Mouse (Mus musculus) retina, postnatal 1 day (tissue): ENCODE measurements around the gene Zfp689.
A peak's percentile ranks its signal among the peaks of the same experiment; 100 is the strongest.
"Not testable (repeated sequence)": the region's sequence is repeated elsewhere in the genome, so short reads cannot be mapped to it uniquely, and the experiment has no call there.

Experiments used
- DNase-seq: peaks from one replicate; pipeline ENCODE4 v3.0.0-alpha.2; 2012

Gene Zfp689

DNA sequence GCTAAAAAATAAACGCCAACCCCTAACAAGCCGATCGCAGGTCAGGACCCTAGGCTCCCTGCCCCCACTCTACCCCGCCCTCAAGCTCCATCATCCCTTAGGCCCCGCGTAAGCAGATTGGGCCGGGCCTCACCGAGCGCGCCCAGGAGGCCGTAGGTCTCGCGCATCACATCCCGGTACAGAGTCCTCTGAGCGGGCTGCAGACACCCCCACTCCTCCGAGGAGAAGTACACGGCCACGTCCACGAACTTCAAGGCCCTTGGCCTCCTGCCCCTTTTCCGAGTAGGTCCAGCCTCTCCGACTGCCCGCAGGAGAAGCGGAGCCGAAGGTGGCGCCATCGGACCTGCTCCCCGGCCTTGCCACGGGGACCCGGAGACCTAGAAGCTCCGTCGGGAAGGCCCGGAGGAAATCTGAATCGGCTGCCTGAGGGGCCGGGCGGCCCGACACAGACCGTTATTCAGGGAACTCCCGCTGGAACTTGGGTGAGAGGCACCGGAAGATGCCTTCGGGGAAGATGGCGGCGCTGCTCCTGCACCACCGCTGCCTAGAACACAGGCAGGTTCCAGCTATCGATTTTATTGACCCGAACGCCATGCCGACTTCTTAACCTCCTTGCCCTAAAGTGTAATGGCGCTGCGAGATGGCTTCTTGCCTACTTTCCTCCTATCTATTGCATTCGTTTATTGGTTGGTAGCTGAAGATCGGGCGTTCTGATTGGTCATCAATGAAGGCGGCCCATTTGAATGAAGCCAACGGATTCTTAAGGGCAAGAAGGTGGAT lies at the start of gene Zfp689:
Gene Zfp689 (minus strand): TSS at position 638 of the 780 bp plus-strand sequence.
- DNase-seq, result peak; percentile 99

DNA sequence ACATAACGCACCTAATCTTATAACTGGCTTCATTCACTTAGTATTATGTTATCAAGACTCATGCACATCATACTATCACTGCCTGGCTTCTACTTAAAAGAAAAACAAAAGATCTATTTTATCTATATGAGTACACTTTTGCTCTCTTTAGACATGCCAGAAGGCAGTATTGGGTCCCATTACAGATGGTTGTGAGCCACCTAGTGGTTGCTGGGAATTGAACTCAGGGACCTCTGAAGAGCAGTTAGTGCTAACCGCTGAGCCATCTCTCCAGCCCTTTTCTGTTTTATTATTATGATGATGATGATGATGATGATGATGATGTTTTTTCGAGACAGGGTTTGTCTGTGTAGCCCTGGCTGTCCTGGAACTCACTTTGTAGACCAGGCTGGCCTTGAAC lies 49.4 kb upstream of the Zfp689 start:
- DNase-seq, result peak; percentile 59

DNA sequence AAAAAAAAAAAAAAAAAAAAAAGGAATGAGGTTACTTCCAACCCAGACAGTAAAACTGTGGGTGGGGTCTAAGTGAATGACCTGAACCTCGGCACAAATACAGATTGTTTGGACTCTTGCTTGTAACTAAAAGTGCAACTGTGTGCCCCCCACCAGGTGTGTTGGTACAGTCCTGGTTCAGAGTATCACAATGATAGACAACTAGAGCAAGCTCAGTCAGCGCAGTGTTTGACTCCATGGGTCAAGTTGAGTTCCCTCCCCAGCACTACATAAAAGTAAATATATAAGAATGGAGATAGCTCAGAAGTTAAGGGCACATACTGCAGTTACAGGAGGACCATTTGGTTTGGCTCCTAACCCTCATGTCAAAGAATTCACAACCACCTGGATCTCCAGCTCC lies 48.4 kb upstream of the Zfp689 start:
- no peak for DNase-seq

DNA sequence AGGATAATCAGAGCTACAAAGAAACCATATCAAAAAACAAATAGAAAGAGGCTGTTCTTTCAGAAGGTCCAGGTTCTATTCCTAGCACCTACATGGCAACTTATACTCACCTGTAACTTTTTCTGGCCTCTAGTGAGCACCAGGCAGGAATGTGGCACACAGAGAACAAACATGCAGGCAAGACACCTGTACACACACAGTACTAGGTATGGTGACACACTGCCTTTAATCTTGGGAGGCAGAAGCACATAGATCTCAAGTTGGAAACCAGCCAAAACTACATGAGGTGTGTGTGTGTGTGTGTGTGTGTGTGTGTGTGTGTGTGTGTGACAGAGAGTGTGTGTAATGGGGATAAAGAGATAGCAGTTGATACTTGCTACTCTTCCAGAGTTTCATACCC lies 45.7 kb upstream of the Zfp689 start:
- no peak for DNase-seq

DNA sequence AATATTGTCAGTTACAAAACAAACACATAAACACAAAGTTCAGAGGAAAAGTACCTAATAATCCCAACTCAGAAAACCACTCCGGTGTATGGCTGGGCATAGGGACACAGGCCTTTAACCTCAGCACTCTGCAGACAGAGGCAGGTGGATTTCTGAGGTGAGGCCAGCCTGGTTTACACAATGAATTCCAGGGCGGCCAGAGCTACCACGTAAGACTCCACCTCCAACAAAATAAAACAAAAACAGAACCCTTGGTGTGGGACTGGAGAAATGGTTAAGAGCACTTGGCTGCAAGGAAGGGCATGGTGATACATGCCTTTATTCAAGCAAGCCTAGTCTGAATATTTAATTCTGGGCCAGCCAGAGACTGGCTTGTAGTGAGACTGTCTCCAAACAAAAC lies 42.9 kb upstream of the Zfp689 start:
- DNase-seq, result no peak

DNA sequence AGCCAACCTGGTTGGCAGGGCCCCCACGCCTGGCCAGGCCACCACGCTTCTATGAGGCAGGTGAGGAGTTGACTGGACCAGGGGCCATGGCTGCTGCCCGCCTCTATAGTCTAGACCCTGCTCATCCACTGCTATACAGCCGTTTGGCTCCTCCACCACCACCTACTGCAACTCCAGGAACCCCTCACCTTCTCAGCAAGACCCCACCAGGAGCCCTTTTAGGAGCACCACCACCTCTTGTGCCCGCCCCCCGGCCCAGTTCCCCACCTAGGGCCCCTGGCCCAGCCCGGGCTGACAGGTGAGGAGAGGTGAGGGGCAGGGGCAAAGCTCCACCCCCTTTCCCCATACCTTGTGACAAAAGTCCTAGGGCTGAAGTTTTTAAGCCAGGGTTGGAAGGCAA lies 41.0 kb upstream of the Zfp689 start:
- no peak for DNase-seq

DNA sequence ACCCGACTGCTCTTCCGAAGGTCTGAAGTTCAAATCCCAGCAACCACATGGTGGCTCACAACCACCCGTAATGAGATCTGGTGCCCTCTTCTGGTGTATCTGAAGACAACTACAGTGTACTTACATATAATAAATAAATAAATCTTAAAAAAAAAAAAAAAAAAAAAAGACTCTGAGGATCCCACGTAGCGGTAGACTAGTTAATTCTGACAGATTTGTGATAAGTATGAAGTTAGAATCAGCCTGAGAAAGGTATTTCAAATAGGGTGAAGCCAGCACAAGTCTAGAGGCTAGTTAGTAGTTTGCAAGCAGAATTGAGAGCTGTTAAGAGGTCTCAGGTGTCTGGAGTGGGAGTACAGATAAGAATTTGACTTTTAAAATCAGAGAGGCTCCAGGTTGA lies 39.4 kb upstream of the Zfp689 start:
- DNase-seq, result not testable (repeated sequence)

DNA sequence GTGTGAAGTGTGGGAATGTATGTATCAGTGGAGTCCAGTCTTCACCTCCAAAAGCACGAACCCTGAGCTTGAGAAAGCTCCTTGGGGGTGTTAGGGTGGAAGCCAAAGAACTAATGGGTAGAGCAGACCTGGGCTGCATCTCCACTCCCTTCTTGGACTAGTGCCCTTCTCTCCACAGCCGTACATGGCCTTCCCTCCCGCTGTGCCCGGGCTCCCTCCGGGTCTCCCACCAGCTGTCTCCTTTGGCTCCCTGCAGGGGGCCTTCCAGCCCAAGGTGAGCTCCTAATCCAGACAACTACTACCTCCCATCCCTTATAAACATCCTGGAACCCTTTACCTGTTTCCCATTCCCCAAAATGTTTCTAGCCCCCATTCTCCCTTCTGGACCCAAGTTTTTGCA lies 36.5 kb upstream of the Zfp689 start:
- DNase-seq, result no peak

DNA sequence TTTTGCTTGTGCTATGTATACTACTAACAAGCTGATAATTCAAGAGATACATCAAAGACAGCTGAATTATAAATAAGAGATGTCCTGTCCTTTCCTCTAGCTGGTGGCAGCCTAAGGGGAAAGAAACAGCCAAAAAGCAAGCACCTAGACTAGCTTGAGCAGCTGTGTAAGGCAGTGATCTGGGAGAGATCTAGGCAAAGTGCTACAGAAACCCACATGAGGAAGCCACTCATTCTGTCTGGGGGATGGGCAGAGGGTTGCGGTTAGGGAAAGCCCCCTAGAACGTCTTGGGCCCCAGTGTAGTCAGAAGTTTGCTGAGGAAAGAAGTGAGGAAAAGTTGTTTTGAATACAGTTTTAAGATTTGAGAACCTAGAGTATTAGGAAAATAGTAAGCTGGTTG lies 31.4 kb upstream of the Zfp689 start:
- no peak for DNase-seq

DNA sequence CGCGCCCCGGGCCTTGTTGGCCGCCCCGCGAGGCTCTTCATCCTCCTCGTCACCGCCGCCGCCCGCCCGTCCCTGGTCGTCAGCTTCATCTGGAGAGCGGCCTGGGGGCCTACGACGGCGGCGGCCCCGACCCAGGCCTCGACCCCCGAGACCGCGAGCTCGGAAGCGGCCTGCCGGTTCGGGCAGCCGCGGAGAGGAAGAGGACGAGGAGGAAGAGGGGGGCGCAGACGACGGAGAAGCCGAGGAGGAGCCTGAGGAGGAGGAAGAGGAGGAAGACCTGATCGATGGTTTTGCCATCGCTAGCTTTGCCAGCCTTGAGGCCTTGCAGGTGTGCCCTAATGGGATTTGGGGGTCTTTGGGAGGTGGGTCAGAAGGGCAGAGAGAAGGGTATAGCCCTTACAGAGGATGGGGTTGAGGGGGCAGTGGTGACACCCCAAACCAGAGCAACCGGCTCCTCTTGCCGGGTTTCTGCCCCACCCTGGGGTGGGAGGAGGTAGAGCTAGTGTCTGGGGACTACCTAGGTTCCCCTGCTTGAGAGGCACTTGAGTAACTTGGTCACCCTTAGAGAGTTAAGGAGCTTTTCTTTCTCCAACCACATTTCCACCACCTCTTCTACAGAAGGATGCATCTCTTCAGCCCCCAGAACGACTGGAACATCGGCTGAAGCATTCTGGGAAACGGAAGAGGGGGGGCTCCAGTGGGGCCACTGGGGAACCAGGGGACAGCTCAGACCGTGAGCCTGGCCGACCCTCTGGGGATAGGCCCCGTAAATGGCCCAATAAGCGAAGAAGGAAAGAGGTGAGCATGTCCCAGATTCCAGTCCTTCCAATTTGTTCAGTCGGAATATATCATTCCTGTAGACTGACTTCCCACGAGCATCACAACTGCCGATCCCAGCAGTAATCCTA lies 30.6 kb upstream of the Zfp689 start:
- peak; percentile 19 for DNase-seq

DNA sequence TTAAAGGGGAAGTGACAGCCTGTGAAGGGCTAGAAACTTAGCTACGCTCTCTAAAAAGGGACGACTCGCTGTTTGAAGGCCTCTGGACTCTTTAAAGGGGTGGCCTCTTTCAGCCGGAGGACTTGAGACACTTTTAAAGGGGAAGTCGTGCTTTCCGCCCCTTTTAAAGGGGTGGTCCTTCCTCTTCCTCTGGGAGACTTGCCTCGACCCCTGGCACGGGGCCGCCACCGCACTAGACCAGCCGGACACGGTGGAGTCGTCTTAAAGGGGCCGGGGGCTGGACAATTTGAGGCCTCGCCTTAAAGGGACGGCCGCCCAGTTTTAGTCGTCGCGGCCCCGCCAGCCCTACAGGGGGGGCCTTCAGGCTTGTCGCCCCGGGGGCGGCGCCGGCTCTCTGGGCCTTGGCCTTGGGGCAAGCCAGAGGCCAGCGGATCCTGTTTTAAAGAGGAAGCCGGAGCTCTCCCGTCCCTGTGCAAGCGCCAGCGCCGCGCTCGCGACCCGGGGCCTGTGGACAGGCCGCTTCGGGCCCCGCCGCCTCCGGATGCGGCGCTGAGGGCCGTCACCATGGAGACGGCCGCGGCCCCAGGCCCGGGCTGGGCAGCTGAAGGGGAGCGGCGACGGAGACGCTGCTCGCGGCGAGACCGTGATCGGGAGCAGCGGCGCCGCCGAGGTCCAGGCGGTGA lies 29.8 kb upstream of the Zfp689 start, which contains the start of gene Fbrs:
Gene Fbrs (plus strand): TSS at position 565 of the 683 bp plus-strand sequence.
- DNase-seq, result peak; percentile 99

DNA sequence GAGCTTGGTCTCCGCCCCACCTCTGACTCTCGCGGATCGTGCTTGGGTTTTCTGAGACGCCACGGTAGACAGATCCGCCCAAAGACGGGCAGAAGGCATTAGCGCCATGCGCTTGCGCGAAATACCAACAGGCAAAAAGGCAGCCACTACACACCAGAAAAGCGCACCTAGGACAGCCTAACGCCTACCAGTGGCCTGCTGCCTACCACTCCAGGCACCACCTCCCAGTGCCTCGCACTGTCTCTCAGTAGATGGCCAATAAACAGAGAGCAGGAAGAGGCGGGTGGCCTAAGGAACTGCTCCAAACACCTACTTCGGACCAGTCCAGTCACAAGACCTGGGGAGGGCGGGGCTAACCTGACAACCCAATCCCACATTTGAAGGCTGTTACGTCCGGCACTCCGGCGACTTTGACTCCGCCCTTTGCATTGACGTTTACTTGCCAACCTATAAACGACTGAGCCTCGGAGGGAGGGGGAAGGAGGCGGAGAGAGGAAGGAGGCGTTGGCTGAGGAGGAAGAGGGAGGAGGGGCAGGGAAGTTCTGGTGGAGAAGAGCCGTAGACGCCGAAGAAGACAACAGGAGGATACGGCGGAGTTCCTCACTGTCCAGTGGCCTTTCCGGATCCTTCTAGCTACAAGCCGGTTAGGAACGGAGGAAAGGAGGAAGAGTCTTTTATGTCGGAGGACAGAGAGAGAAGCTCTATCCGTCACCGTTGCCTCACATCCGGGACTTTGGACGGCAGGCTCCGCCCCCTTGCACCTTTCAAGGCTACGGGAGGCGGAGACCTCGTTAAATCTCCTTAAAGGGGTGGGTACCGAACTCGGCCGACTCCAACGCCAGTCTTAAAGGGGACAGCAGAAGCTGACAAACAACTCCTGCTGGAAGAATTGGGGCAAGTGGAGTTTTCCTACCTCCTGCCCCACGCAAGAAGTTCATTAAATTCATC lies 29.0 kb upstream of the Zfp689 start:
- peak; percentile 100 for DNase-seq

DNA sequence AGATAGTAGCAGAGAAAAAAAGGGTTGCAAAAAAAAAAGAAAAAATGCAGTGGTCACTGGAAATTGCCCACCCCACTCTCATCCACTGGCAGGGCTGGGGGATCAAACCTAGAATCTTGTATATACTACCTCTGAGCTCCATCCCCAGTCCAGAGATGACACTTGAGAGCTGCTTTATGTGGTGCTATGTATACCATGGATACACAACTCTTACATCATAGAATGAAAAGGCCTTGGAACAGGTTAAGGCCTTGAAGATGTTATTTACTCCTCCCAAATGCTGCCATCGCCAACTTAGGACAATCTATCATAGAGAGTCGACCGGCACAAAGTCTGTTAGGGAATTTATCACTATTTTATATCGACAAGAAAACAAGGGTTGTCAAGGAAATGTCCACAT lies 27.9 kb upstream of the Zfp689 start:
- DNase-seq, result no peak

DNA sequence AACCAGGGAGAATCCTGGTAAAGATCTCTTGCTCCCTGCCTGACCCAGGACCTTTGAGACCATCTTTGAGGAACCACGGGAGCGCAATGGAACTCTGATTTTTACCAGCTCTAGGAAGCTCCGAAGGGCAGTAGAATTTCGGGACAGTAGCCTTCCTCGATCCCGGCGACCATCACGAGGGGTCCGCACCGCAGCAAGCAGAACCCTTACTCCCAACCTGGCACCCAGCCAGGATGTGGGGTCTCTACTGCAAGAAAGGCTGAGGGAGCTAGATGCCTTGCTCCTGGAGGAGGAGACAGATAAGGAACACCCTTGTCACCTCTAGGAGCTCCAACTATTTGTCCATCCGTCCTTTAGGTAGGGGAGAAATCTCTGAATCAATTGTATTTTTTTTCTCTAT lies 27.4 kb upstream of the Zfp689 start:
- no peak for DNase-seq

DNA sequence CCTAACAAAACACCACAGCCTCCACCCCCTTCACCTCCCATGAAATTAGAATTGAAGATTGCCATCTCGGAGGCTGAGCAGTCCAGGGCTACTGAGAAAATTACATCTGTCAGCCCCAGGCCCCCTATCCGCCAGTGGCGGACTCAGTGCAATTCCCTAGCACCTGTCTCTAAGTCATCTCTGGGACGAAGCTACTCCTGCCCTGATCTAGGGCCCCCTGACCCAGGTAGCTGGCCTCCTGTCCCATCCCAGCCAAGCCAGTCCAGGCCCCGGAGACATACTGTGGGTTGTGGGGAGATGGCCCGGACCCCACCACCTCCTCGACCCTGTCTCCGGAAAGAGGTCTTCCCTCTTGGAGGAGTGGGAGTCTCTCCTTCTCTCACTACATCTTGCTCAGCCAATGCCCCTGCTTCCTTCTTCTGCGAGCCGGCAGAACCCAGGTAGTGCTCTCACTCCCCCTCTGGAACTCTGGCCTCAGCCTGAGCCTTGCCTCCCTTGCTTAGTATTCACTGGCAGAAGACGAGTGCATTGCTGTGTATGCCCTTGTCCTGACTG lies 26.3 kb upstream of the Zfp689 start:
- DNase-seq, result no peak

DNA sequence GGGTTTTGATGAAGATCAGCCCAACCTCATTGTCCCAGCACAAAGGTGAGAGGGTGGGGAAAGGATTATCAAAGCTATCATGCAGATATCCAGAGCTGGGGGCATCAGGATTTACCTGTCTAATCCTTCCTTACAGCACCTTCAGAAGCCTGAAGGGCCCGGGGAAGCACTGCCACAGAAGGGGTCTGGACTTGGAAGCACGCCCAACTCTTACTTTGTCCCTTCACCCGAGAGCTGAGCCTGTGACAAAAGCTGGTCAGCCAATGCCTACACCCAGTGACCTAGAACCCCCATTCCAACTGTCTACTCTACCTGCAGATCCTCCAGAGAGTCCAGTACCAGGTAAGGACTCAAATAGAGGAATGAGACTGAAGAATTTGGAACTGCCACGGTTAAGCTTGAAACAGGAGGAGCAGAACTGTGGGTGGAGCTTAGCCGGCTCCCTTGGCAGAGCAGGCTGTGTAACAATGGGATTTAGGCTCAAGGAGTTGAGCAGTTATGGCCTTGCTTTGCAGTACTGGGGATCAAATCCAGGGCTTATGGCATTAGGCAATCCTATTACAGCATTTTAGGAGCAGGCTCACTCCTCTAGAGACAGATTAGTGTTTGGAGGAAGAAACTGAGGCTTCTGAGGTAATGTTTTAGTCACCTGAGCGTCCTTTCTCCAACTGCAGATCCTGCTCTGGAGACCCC lies 25.6 kb upstream of the Zfp689 start:
- DNase-seq, result peak; percentile 47

DNA sequence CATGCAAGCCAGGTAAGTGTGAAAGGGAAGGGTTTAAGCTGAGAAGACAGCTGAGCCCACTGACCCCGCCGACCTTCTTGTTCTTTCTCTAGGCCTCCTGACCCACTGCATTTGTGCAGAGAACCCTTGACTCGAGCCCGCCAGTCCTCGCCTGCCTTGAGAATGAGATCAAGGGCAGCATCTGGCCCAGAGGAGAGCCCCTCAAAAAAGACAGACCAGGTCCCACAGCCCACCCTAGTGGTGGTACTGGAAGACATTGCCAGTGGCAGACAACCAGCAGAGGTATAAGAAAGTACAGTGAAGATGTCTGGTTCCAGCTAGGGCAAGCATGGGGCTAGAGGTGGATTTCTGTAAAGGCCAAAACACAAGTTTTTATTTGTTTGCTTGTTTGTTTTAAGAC lies 24.7 kb upstream of the Zfp689 start:
- peak; percentile 40 for DNase-seq

DNA sequence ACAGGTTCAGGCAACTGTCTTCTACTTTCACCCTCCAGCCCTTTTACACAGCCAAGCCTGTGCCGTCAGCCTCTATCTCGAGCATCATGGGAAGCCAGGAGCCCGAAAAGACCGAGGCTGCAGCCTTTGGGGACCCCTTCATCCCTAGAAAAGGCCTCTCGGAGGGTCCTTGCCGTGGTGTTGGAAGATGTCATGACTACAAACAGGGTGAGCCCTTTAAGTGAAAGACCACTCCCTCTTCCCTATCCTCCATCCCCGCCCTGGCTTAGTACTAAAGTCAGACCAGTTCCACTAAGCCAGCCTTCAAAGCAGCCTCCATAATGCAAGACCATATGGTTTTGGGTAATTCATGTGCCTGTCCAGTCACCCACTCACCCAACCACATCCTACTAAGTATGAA lies 23.1 kb upstream of the Zfp689 start:
- peak; percentile 33 for DNase-seq

DNA sequence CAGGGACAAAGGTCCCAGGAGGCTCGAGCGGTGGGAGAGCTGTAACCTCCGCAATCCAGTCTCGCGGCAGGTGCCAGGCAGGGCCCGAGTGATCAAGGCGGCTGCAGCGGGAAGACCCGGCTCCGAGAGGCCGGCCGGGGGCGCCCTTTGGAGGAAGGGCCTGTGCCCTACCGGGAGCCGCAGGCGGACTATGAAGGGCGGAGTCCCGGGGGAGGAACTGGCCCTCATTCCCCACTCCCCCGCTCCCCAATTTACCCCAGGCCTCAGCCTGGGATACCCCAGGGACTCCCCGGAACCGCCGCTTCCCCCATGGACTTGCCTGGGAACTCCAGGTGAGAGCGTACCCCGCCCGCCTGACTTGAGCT lies 22.7 kb upstream of the Zfp689 start:
- DNase-seq, result no peak

DNA sequence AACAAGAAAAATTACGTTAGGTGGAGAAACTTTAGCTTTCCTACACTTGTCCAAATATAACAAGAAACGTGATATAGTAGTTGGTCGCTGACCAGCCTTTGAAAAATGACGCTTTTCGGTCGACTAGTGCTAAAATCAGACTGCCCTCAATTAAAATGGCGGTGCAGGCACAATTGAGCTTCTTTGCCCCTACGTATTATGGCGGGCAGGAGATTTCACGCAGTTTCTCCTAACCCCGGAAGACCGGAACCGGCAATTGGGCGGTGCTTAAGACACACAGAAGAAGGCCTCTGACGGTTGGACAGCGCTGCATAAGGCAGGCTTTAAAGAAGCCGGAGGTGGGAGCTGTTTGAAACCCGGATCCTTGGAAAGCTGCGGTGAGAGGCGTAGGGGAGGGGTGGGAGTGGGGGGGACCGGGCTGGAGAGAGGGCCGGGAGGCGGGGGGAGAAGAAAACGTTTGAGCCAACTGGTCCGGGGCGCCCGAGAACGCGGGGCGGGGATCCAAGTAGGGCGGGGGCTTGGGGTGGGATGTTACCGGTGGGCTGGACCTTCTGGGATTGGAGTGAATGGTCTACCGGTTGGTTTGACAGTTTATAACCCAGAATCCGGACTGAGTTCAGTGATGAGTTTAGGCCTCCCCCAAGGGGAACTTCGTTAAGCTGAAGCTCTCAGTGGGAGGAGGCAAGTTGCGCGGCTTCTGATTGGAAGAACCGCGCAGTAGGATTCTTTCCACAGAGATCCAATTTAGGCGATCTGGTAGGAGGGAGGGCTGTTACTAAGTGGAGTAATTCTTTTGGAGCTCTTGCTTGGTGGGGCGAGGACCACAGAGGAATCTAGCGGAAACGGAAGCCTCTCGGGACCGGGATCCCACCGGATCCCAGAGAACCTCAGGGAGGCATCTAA lies 22.0 kb upstream of the Zfp689 start:
- peak; percentile 98 for DNase-seq
